Mouse (Mus musculus) liver, adult 2 months (tissue): Measurements from ENCODE around the gene Ano6.

ENCODE experiments used
- CTCF ChIP-seq: fragments of 200-500 bp; IDR thresholded peaks from 2 replicates; pipeline ENCODE4 v1.5.1; 2011; ENCODE audit warnings: low read depth, low read length, control low read depth
- POLR2A ChIP-seq: fragments of 200-500 bp; IDR thresholded peaks from 2 replicates; pipeline ENCODE4 v1.6.1; 2011; ENCODE audit warnings: low read length, control low read depth; ENCODE audit not compliant: insufficient read depth; ENCODE audit errors: extremely low read depth

DNA sequence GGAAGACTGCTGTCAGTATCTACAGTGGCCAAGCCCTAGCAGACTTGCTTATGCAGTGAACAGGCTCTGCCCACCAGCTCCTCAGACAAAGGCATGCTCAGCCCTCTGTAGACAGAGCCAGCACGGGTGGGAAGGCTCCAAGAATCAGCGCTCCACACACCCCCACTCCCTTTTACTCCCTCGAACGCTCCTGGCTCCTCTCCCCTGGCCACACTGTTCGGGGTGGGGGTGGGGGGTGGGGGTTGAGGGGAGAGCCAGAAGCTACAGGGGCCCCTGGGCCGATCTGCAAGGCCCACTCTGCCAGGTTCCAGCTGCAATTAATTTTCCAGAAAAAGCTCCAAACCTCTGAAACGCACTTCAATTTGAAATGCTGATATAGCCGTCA, 221.7 kb downstream of the Ano6 start:
- no peak for TF ChIP-seq POLR2A
- no peak for TF ChIP-seq CTCF
